Mouse (Mus musculus) olfactory bulb, adult 2 months (tissue): ENCODE results near the gene Gabrr2.

Experiments used
- CTCF ChIP-seq: fragments of 200-500 bp; IDR thresholded peaks from 2 replicates; pipeline ENCODE4 v1.5.1; 2012; ENCODE audit warnings: low read depth, mild to moderate bottlenecking, low read length, moderate library complexity; ENCODE audit not compliant: insufficient read depth
- POLR2A ChIP-seq: fragments of 200-500 bp; IDR thresholded peaks from 2 replicates; pipeline ENCODE4 v1.6.1; 2012; ENCODE audit warnings: mild to moderate bottlenecking, low read depth, low read length, moderate library complexity; ENCODE audit not compliant: insufficient read depth

- no peak for TF ChIP-seq POLR2A
- TF ChIP-seq CTCF: no peak
Measured at GRCm38 (mm10) chr4:33071337-33071736, 8.5 kb downstream of the Gabrr2 start.
